Mouse (Mus musculus) monocyte, adult 5-6 weeks (primary cell): Measurements from ENCODE around the gene Astn1. TPM values are rescaled to one million over a fixed set of nuclear protein-coding genes. Genes with fewer than 3 reads are reported as not detected.

Experiments
- ATAC-seq: fragments of 153-309, 156-312 bp; replicated peaks from 2 replicates; pipeline ENCODE4 v1.8.0; 2017; ENCODE audit warnings: mild to moderate bottlenecking; ENCODE audit not compliant: low TSS enrichment, insufficient number of reproducible peaks, severe bottlenecking, poor library complexity, low FRiP score
- total RNA-seq: library from RNA; stranded (forward); fragments of 200-1000, 200-491, 200-594 nt; gene quantifications from 3 replicates; pipeline ENCODE4 v1.2.3, GENCODE M21; 2017

Astn1 gene
- not detected in 3 replicates for total RNA-seq

DNA sequence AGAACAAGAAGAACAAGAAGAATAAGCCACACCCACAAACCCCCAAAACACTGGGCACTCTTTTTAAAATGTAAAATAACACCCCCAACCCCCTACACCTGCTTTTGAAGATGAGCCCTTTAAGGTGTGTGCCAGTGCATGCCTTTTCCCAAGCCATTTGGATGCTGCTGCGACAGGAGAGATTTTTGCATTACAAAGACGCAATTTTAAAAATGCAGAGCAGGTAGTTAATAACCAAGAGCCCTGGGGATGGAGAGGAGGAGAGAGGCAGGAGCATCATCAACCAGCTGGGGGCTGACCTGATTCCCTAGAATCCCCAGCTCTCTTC is at the start of gene Astn1:
Astn1 (plus strand) TSS at position 310 of the 328 bp plus-strand sequence.
- no peak for ATAC-seq

DNA sequence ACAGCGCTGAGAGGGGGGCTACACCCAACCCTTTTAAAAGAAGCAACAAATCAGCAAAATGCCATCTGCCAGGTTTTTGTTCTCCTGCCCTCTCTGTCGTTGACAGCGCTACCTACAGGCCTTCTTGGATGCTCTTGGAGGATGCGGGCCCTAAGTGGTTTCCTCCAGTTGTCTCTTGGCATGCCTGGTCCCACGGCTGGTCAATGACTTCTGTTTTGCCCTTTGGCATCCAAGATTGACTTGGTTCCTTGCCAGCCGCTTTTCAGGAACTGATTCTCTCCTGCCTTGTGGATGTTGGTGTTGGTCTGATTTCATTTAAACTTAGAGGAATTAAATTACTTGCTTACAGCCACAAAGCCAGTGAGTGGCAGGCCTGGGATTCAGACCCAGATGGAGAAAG is 38.7 kb upstream of the Astn1 start:
- ATAC-seq, result no peak

- ATAC-seq, result no peak
Measured at GRCm38 (mm10) chr1:158328126-158328525, 33.9 kb upstream of the Astn1 start.

DNA sequence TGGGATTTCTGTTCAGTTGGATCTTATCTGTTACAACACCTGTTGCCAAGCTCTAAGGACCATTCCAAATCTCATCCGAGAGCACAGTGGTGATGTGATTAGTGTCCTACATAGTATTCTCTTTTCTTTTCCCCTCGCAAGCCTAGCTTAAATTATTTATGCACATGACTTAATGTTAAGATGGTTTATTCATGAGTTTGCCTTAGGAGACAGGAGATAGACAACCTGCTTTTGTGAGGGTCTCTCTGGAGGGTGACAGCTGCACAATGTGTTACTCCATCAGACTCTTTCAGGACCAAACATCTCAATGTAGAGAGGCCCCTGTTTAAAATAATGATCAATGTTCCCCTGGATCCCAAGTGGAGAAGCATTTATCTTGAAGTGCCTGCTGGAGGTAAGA is 33.2 kb upstream of the Astn1 start:
- no peak for ATAC-seq

GRCm38 (mm10) chr1:158343243-158343714 is 18.8 kb upstream of the Astn1 start:
- ATAC-seq, result no peak

- no peak for ATAC-seq
Measured at GRCm38 (mm10) chr1:158353656-158354371, 8.3 kb upstream of the Astn1 start.

GRCm38 (mm10) chr1:158355177-158356050 is 6.7 kb upstream of the Astn1 start:
- ATAC-seq, result no peak

GRCm38 (mm10) chr1:158356051-158356461 is 6.0 kb upstream of the Astn1 start, which contains the start of gene Brinp2:
TSS of gene Brinp2 (minus strand) at chr1:158356326.
- ATAC-seq, result no peak

GRCm38 (mm10) chr1:158362292-158363101 is 424 bp downstream of the Astn1 start:
- no peak for ATAC-seq

- ATAC-seq, result no peak
Measured at GRCm38 (mm10) chr1:158364461-158364860, 2.4 kb downstream of the Astn1 start.

GRCm38 (mm10) chr1:158382277-158382676 is 20.2 kb downstream of the Astn1 start:
- ATAC-seq, result no peak

DNA sequence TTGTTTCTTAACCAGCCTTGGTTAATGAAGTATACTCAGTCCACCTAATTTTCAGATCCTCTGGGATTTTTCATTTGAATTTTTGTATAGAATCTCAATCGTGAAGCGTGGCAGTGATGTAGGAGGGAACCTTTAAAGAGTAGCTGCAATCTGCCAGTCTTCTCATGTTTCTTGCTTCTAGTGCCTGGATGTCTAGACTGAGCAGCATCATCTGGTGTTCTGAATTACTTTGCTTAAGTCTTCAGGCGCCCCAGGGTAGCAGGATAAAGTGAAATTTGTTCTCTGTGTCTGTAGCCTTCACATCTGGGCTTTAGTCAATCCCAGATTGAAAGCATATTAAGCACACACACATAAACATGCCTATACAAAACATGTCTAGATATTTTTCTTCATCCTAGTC is 21.1 kb downstream of the Astn1 start:
- ATAC-seq, result no peak

- ATAC-seq, result no peak
Measured at GRCm38 (mm10) chr1:158385311-158385710, 23.2 kb downstream of the Astn1 start.

DNA sequence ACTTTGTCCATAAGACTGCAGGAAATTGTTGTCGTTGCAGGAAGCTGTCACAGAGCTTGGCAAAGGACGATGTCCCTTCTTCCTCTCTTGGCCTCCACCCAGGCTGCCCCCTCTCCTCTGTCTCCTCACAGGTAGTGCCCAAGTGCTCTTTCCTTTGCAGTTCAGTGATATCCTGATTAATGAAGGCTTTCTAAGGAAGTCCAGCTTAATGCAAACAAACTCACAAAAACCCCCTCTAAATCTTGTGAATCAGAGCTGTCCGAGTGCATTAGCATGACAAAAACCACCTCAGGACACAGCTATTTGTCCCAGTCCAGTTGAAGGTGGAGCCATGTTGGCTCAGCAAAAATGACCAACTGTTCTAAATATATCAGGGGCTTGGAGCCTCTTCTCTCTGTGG is 24.7 kb downstream of the Astn1 start:
- no peak for ATAC-seq

DNA sequence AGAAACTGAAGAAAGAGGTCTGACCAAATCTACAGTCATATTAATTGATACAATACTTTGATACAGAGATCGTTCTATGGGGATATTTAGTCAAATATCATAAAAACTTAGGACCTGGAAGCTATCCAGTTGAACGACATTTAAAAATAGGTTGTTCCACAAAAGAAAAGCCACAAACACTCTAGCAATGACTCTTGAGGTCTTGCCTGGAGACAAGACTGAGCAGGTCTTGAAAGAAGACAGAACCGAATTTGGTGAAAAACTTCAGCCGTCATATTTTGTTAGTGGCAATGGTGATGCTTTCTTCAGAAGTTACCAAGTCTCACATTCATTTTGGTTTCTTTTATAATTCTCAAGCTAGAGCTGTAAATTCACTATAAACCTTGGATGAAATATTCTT is 26.9 kb downstream of the Astn1 start:
- no peak for ATAC-seq

DNA sequence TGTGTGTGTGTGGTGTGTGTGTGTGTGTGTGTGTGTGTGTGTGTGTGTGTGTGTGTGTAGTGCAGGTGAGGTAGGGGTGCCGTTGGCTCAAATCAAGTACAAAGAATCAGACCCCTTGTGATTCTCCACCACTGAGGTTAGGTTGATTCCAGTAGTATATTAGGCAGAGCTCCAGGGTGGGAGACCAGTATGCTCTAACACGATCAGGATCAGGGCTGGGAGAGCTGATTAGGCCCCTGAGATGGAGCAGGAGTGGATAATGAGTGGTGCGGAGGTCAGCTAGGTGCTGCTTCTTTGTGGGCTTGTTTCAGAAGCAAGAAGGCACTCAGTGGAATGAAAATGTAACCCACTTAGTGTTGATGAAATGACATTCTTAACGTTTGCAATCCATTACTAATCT is 28.6 kb downstream of the Astn1 start:
- no peak for ATAC-seq

DNA sequence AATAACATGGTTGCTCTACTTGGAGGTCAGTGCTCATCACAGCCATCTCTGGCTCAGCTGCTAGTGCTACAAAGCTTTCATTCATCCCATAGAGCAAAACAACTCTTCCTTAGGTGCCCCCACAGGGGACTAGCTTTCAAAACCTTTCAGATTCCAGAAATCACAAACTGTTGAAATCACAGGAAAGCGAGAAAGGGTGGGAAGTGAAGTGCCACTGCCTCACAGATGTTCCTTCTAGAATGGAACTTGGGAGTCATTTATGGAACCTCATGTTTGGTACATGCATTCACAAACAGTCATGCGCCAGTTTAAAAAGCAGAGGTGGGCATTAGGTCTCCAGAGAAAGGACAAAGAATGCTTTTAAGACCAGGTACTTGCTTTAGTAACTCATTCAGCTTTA is 35.0 kb downstream of the Astn1 start:
- no peak for ATAC-seq

- ATAC-seq, result no peak
Measured at GRCm38 (mm10) chr1:158400898-158401297, 38.8 kb downstream of the Astn1 start.
